In genomic region chr10:62854992-62855391, GRCm38 (mm10) we compare ENCODE assay signal across 18 mouse cellular contexts. TPM values are rescaled to one million over a fixed set of nuclear protein-coding genes. Genes with fewer than 3 reads are reported as not detected.
DNase-seq lines count a peak whose midpoint lies in the region; ATAC-seq lines count a peak whose summit lies in the region.
"Had no signal": no experiment of that assay in that cellular context is flagged by ENCODE, and none has a peak within 500 bp of the region (broad histone marks: within the 10 kb centered on the region; RNA-seq: fewer than 3 reads in every experiment).

No protein-coding gene starts in this region.

- H3K4me2 ChIP-seq in kidney, embryonic 16.5 days (replicated peaks; ENCODE audit: low read depth, low read length), result no peak overlapping the region
- no peak overlapping the region for H3K4me2 ChIP-seq in forebrain, embryonic 15.5 days (replicated peaks)
- H3K4me2 ChIP-seq: limb, embryonic 12.5 days; stomach, embryonic 15.5 days had no signal

- no peaks in the 10 kb centered on the region for H3K36me3 ChIP-seq in kidney, embryonic 16.5 days (ENCODE audit: insufficient read depth, low read length)
- H3K36me3 ChIP-seq in forebrain, embryonic 15.5 days, result no peaks in the 10 kb centered on the region
- H3K36me3 ChIP-seq: stomach, embryonic 15.5 days had no signal

- intact Hi-C loops in heart, postnatal 10 days (cut with DNase I), result no loop called here
- intact Hi-C loops in left cerebral cortex, postnatal 14 days (cut with DNase I), result no loop called here

- peak; percentile 59 for ATAC-seq in common myeloid progenitor, adult 5-6 weeks (replicated peaks; ENCODE audit: low read depth, poor library complexity, severe bottlenecking)
- ATAC-seq in kidney, embryonic 16.5 days (ENCODE audit: low FRiP score, low TSS enrichment), result peak; percentile 74
- ATAC-seq in forebrain, embryonic 15.5 days (replicated peaks), result no peak
- ATAC-seq: CD4-positive, CD25-positive, alpha-beta regulatory T cell, adult 4 months; liver, postnatal 0 days had no signal

- 37% methylated on average over 2 of the region's 2 CpGs for WGBS in kidney, embryonic 16.5 days
- WGBS in forebrain, embryonic 15.5 days, result 89% methylated on average over 2 of the region's 2 CpGs

- no peak overlapping the region for H3K9ac ChIP-seq in kidney, embryonic 16.5 days (replicated peaks; ENCODE audit: low read length)
- H3K9ac ChIP-seq in forebrain, embryonic 15.5 days (replicated peaks), result no peak overlapping the region
- H3K9ac ChIP-seq: limb, embryonic 12.5 days; liver, postnatal 0 days; stomach, embryonic 15.5 days had no signal

- no peak overlapping the region for H3K27ac ChIP-seq in kidney, embryonic 16.5 days (ENCODE audit: low read length)
- no peak overlapping the region for H3K27ac ChIP-seq in forebrain, embryonic 15.5 days (replicated peaks)
- H3K27ac ChIP-seq: limb, embryonic 12.5 days; stomach, embryonic 15.5 days had no signal

- no peaks in the 10 kb centered on the region for H3K9me3 ChIP-seq in kidney, embryonic 16.5 days (ENCODE audit: low read length)
- H3K9me3 ChIP-seq in forebrain, embryonic 15.5 days, result no peaks in the 10 kb centered on the region
- H3K9me3 ChIP-seq: limb, embryonic 12.5 days; stomach, embryonic 15.5 days had no signal

- H3K4me3 ChIP-seq in kidney, embryonic 16.5 days (ENCODE audit: low read length), result no peak overlapping the region
- no peak overlapping the region for H3K4me3 ChIP-seq in forebrain, embryonic 15.5 days
- H3K4me3 ChIP-seq: limb, embryonic 12.5 days; stomach, embryonic 15.5 days had no signal

- 0 out of 2 replicates have a peak, but pooled peaks cover 4% of the 10 kb centered on the region for H3K4me1 ChIP-seq in kidney, embryonic 16.5 days (ENCODE audit: insufficient read depth, low read length)
- H3K4me1 ChIP-seq in forebrain, embryonic 15.5 days, result 0 out of 2 replicates have a peak, but pooled peaks cover 11% of the 10 kb centered on the region
- H3K4me1 ChIP-seq: stomach, embryonic 15.5 days had no signal

- peak; percentile 43 for DNase-seq in 3T3-L1 (ENCODE audit: low read depth, low spot score)
- DNase-seq in heart, postnatal 10 days, result peak; percentile 53 to 59
- no peak for DNase-seq in layer of hippocampus, adult 18-20 months (ENCODE audit: low spot score in 2 of 2)
- DNase-seq in left cerebral cortex, postnatal 14 days (ENCODE audit: low spot score in 2 of 2), result no peak
- DNase-seq in gastrocnemius, postnatal 4 days (ENCODE audit: low spot score in 2 of 2), result no peak
- DNase-seq: adrenal gland, postnatal 14 days; cerebellum, adult 11 months; embryo, embryonic 11 days; gastrocnemius, postnatal 14 days; layer of hippocampus, postnatal 36 days; liver, postnatal 0 days; right cerebral cortex, postnatal 14 days had no signal

- no peaks in the 10 kb centered on the region for H3K27me3 ChIP-seq in kidney, embryonic 16.5 days (ENCODE audit: insufficient read depth, low read length)
- no peaks in the 10 kb centered on the region for H3K27me3 ChIP-seq in forebrain, embryonic 15.5 days
- H3K27me3 ChIP-seq: limb, embryonic 12.5 days; stomach, embryonic 15.5 days had no signal

RNA-seq across cellular contexts. Expression of gene Tet1, which starts 53.8 kb away (rescaled TPM):
- total RNA-seq in common myeloid progenitor, adult 5-6 weeks (2017), result 16.6 and 20.7 TPM in 2 replicates
- 10 to 100 TPM; 23.3 to 35.6 TPM for total RNA-seq in heart, postnatal 10 days (2021)
- 23.4 and 28.4 TPM in 2 replicates for polyA plus RNA-seq in kidney, embryonic 16.5 days (2015; fragmentation: Nextera tagmentation; extraction: Ambion mirVana)
- 10 to 100 TPM in 1 of 2 experiments, 1 to 10 TPM in 1; 9.6 to 12.6 TPM for total RNA-seq in layer of hippocampus, adult 18-20 months (2021)
- 35.0 and 40.0 TPM in 2 replicates for polyA plus RNA-seq in forebrain, embryonic 15.5 days (2015; fragmentation: Nextera tagmentation; extraction: Ambion mirVana)
- total RNA-seq in left cerebral cortex, postnatal 14 days (2021), result 10 to 100 TPM; 42.6 to 49.5 TPM
- 10 to 100 TPM; 25.3 to 26.4 TPM for total RNA-seq in gastrocnemius, postnatal 4 days (2021)

Comparison
In these comparisons a context has a peak if more than half of its experiments do, and no peak if none do; other contexts are left out.
1. DNase-seq: peak in 3T3-L1 (single experiment) and heart, postnatal 10 days (2 of 2); none in layer of hippocampus, adult 18-20 months (0 of 2), left cerebral cortex, postnatal 14 days (0 of 2) and gastrocnemius, postnatal 4 days (0 of 2).